Mouse (Mus musculus) embryo, embryonic 10.5 days (tissue): ENCODE measurements around the gene Arl4a.

Experiments
- DNase-seq: peaks from one replicate; pipeline ENCODE4 v3.0.0-alpha.2; 2015; ENCODE audit warnings: low spot score

Arl4a gene

DNA sequence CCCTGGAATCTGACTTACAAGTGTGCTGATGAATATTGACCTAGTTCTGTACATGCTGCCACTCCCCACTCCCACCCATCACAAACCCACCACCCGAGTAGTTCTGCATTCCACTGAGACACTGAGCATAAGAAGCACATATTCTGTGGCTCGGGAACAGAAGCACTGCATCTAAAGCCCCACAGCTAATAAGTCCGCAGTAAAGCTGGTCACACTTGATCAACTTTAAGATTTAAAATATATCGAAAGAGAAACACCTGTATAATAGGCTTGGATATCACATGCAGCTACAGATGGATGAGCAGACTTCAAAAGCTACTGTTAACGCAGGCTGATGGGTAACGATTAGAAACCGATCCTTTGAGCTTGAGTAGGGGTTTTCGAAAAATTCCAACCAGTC lies 78.7 kb downstream of the Arl4a start:
- no peak for DNase-seq

DNA sequence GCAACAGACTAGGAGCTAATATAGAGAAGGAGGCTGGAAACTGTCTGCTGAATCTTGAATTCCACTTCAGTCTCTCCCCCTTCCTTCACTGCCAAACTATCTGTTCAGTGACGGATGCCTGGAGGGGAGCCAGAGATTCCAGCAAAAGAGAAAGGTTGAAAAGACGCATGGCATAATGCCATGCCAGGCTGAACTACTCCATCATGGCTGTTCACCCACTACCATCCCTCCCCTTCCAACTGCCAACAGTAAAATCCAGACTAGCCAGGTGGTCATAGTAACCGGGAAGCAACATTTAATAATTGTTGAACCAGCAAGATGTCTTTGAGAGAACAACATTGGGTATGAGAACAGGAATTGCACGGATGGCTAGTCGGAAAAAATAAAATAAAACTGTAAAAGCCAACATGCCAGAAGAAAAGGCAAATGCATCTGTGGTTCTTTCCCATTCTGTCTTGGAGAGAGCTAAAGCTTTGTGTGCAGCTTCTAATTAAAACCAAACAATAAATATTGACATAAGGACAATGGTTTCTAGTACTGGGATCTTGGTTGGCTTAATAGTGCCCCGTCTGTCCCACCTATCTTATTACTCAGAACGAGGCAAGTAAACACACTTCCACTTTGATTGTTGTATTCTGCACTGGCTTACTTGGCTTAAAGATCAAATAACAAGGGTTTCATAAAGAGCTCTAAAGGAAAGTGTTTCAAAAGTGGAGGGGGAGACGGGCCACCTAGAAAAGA lies 79.7 kb downstream of the Arl4a start:
- DNase-seq, result no peak

DNA sequence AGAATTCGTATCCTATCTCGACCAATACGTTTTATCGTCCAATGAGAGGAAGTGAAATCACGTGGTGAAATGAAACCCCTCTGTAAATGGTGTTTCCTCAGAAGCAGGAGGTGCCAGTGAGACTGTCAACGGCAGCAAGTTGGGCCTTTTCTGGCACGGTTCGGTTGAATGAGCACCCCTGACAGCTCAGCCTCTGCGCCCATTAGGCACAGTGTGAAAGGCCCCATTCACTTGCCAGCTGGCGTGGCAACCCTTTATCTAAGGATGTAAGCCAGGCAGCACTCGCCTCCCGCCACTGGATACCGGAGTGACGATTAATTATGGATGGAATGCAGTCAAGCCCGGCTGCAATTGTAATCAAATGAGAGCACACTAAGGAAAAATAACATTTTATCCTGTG lies 81.4 kb downstream of the Arl4a start:
- peak; percentile 79 for DNase-seq
